Mouse (Mus musculus) intestine, embryonic 16.5 days (tissue): ENCODE measurements around the gene Gng3. TPM values are rescaled to one million over a fixed set of nuclear protein-coding genes. Genes with fewer than 3 reads are reported as not detected.

ENCODE experiments used
- ATAC-seq: fragments of 200-750 bp; cut with Nextera tagmentation; 2 replicates; pipeline ENCODE4 v1.8.0; 2017; ENCODE audit warnings: moderate TSS enrichment, moderate library complexity
- H3K27ac ChIP-seq: fragments of 300-500 bp; sonication (generic); 2 replicates; pipeline ENCODE4 v1.5.1; 2014; ENCODE audit warnings: mild to moderate bottlenecking, low read length
- H3K27me3 ChIP-seq: fragments of 300-500 bp; sonication (generic); replicated peaks from 2 replicates; pipeline ENCODE4 v1.6.1; 2014; ENCODE audit warnings: low read length, control low read depth, mixed read lengths; ENCODE audit not compliant: control insufficient read depth, insufficient read depth
- H3K36me3 ChIP-seq: fragments of 300-500 bp; sonication (generic); 2 replicates; pipeline ENCODE4 v1.6.1; 2014; ENCODE audit warnings: low read length, control low read depth; ENCODE audit not compliant: control insufficient read depth, insufficient read depth
- H3K4me1 ChIP-seq: fragments of 300-500 bp; sonication (generic); 2 replicates; pipeline ENCODE4 v1.6.1; 2014; ENCODE audit warnings: low read length, control low read depth, mixed read lengths; ENCODE audit not compliant: control insufficient read depth, insufficient read depth
- H3K4me2 ChIP-seq: fragments of 300-500 bp; sonication (generic); 2 replicates; pipeline ENCODE4 v1.6.1; 2014; ENCODE audit warnings: low read depth, low read length, control low read depth
- H3K4me3 ChIP-seq: fragments of 300-500 bp; sonication (generic); 2 replicates; pipeline ENCODE4 v1.5.1; 2014; ENCODE audit warnings: mild to moderate bottlenecking, low read length
- H3K9ac ChIP-seq: fragments of 300-500 bp; sonication (generic); 2 replicates; pipeline ENCODE4 v1.6.1; 2014; ENCODE audit warnings: low read depth, low read length
- H3K9me3 ChIP-seq: fragments of 300-500 bp; sonication (generic); 2 replicates; pipeline ENCODE4 v1.6.1; 2016; ENCODE audit warnings: low read length, control low read depth; ENCODE audit not compliant: control insufficient read depth
- WGBS: fragments of 180-500 bp; shearing (Covaris S2); extraction: QIAGEN DNeasy Blood & Tissue Kit; methylation state at CpG from one replicate; pipeline ENCODE4 v1.1.7; 2014; 5-methylcytosine and 5-hydroxymethylcytosine counted together
- microRNA-seq: library from miRNA; unstranded; fragments of <30 nt; microRNA quantifications from one replicate; pipeline ENCODE4, GENCODE M21; 2016
- polyA plus RNA-seq: library from polyadenylated mRNA; unstranded; fragments of >200 nt; fragmentation: Nextera tagmentation; extraction: Ambion mirVana; gene quantifications from 2 replicates; pipeline ENCODE4 v1.2.1, GENCODE M21; 2015

Gene Gng3
- polyA plus RNA-seq, 1 experiment from 2014 or later: 14.3 TPM

DNA sequence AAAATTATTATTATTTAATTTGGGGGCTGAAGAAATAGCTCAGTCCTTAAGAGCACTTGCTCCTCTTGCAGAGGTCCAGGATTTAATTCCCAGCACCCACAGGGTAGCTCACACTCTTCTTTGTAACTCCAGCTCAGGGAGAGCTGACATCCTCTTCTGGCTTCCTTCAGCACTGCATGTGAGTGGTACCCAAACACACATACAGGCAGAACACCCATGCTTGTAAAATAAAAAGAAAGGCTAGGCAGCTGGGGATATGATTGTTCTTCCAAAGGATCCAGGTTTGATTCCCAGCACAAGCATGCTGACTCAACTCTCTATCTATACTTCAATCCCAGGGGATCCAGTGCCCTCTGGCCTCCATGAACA, 40.1 kb downstream of the Gng3 start:
- Histone ChIP-seq H3K27ac (no peak overlapping the region), H3K27me3 (no peaks in the 10 kb centered on the region), H3K4me2 (peak overlapping the region; percentile 72; the same call in 1 of the 2 replicates), H3K36me3 (peaks cover 2% of the 10 kb centered on the region; the same call in 1 of the 2 replicates), H3K9ac (no peak overlapping the region; the same call in 1 of the 2 replicates), H3K9me3 (no peaks in the 10 kb centered on the region), H3K4me3 (peak overlapping the region; percentile 72; the same call in 1 of the 2 replicates), H3K4me1 (peaks cover 14% of the 10 kb centered on the region)
- ATAC-seq: no peak

DNA sequence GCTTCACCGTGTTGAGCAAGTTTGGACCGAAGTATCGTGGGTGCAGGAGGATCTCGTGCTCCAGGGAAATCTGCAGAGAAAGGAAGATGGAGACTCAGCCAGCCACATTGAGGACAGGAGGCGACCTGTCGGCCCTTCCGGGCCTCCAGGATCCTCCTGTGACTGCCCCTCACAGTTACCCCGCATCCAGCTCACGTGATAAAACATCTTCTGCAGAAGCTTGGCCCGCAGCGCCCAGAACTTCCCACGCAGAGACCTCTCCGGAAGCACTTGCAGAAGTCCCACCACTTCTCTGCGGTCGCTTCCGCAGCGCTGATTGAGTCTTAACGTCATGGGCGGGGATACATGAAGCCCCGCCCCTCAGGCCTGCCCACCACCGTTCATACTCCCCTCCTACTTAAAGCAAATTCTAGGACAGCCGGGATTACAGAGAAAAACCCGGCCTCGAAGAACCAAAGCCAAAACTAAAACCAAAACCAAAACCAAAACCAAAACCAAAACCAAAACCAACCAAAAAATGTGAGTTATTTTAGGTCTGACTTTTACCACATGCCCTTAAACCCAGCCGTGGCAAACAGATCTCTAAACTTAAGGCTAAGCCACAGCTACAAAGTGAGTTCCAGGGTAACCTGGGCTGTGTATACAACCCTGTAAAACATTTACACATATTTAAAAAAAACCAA, 40.6 kb downstream of the Gng3 start, which contains the start of gene Polr2g:
Gene Polr2g, minus strand, starts transcription at position 314 of the 683 bp plus-strand sequence.
- peak; percentile 79 for ATAC-seq
- WGBS: 1% methylated on average over 25 of the region's 25 CpGs

DNA sequence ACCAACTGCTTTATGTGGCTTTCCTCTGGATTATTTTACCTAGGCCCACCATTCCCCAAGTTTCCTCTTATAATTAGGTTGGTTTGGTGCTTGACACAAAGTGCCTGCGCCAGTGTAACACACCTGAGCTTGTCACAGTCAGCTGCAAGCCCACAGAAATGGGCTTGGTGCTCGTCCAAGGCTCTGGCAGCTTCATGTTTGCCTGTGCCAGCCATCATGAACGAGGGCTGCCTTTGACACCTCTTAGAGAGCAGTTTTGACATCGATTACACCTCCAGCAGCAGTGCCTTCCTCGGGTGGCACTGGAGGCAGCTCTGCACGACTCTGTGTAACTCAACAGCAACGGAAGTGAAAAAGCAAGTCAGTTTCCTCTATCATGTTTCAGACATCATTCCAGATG, 48.8 kb downstream of the Gng3 start:
- Histone ChIP-seq H3K27ac (no peak overlapping the region), H3K4me2 (no peak overlapping the region), H3K27me3 (no peaks in the 10 kb centered on the region), H3K9ac (no peak overlapping the region), H3K4me3 (no peak overlapping the region), H3K9me3 (no peaks in the 10 kb centered on the region), H3K36me3 (peaks cover 15% of the 10 kb centered on the region), H3K4me1 (peaks cover 3% of the 10 kb centered on the region; the same call in 1 of the 2 replicates)
- ATAC-seq: no peak
- 82% methylated on average over 7 of the region's 7 CpGs for WGBS

More for the DNA sequence above, 40.6 kb downstream of the Gng3 start, which contains the start of gene Polr2g:
- peaks cover 7% of the 10 kb centered on the region for H3K36me3 ChIP-seq
- H3K27me3 ChIP-seq: no peaks in the 10 kb centered on the region
- peak within 1 kb of the TSS; percentile 74 for H3K9ac ChIP-seq
- H3K4me1 ChIP-seq: peaks cover 14% of the 10 kb centered on the region
- peak within 1 kb of the TSS; percentile 58; the same call in 1 of the 2 replicates for H3K27ac ChIP-seq
- H3K9me3 ChIP-seq: no peaks in the 10 kb centered on the region
- H3K4me3 ChIP-seq: peak within 1 kb of the TSS; percentile 72
- H3K4me2 ChIP-seq: peak within 1 kb of the TSS; percentile 72

DNA sequence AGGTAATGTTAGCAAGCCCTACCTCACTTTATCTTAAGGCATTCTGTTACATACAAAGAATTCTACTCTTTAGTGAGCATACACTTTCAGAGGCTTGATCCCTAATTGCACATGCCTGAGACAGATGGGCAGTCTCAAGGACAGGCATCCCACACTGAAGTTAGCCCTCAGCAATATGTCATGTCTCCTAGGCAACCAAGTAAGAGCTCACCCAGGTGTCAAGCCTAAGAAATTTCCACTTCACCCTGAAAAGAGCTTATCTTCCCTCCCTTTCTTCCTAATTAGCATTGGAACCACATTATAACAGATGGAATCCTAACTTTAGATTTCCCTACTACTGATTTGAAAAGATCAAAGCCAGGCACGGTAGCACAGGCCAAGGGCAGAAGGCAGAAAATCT, 49.8 kb downstream of the Gng3 start:
- peaks cover 3% of the 10 kb centered on the region; the same call in 1 of the 2 replicates for H3K4me1 ChIP-seq
- no peak overlapping the region for H3K9ac ChIP-seq
- peaks cover 15% of the 10 kb centered on the region for H3K36me3 ChIP-seq
- ATAC-seq: no peak
- no peaks in the 10 kb centered on the region for H3K9me3 ChIP-seq
- no peak overlapping the region for H3K4me2 ChIP-seq
- H3K4me3 ChIP-seq: no peak overlapping the region
- no peaks in the 10 kb centered on the region for H3K27me3 ChIP-seq
- no peak overlapping the region for H3K27ac ChIP-seq
- 69% methylated on average over 1 of the region's 1 CpGs for WGBS

DNA sequence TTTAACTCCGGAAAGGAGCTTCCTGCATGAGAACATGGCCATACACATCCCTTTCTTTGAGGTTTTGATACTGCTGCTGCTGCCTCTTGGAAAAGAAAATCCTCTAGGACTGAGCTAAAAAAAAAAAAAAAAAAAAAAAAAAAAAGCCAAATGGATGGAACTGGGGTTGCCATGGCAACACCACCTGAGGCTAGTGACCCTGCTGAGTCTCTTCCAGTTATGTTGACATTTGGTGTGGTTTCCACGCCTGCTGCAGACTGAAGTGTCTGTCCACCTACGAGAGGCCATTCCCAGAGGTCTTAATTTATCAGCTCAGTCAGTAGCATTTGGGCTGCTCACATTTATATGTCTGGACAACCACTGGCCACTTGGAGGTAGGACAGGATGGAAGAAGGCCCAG, 50.5 kb downstream of the Gng3 start:
- whole genome bisulfite sequencing: 23% methylated on average over 3 of the region's 3 CpGs
- H3K27ac ChIP-seq: no peak overlapping the region
- ATAC-seq: no peak
- H3K27me3 ChIP-seq: no peaks in the 10 kb centered on the region
- H3K36me3 ChIP-seq: peaks cover 9% of the 10 kb centered on the region
- no peaks in the 10 kb centered on the region for H3K9me3 ChIP-seq
- H3K4me1 ChIP-seq: peaks cover 3% of the 10 kb centered on the region; the same call in 1 of the 2 replicates
- H3K4me2 ChIP-seq: no peak overlapping the region
- no peak overlapping the region for H3K4me3 ChIP-seq
- H3K9ac ChIP-seq: no peak overlapping the region

Small RNA genes within 50 kb of the gene (microRNA-seq; reads per million reads assigned to microRNA genes)
- gene Mir5136: not detected

Other genes with a start within 250 kb of the Gng3 start
- gene Slc22a8, start 247.9 kb downstream of the Gng3 start, polyA plus RNA-seq: 0.04 and 0.05 TPM in 2 replicates
- gene Slc22a6, start 221.2 kb downstream of the Gng3 start, polyA plus RNA-seq: not detected in 2 replicates
- 1.2 TPM in 2 replicates for gene Chrm1, start 175.4 kb downstream of the Gng3 start, polyA plus RNA-seq
- 211 and 225 TPM in 2 replicates for gene Slc3a2, start 115.8 kb downstream of the Gng3 start, polyA plus RNA-seq
- 78.1 and 88.7 TPM in 2 replicates for gene Wdr74, start 103.4 kb downstream of the Gng3 start, polyA plus RNA-seq
- gene 1700092M07Rik, start 98.5 kb downstream of the Gng3 start, polyA plus RNA-seq: 0.91 and 1.6 TPM in 2 replicates
- 120 and 124 TPM in 2 replicates for gene Stx5a, start 97.8 kb downstream of the Gng3 start, polyA plus RNA-seq
- gene Nxf1, start 82.1 kb downstream of the Gng3 start, polyA plus RNA-seq: 133 and 137 TPM in 2 replicates
- gene Tmem223, start 68.2 kb downstream of the Gng3 start, polyA plus RNA-seq: 161 and 164 TPM in 2 replicates
- gene Tmem179b, start 64.7 kb downstream of the Gng3 start, polyA plus RNA-seq: 110 and 120 TPM in 2 replicates
- gene Taf6l, start 52.8 kb downstream of the Gng3 start, polyA plus RNA-seq: 24.0 and 25.0 TPM in 2 replicates
- 130 and 138 TPM in 2 replicates for gene Polr2g, start 40.6 kb downstream of the Gng3 start, polyA plus RNA-seq
- gene Zbtb3, start 36.6 kb downstream of the Gng3 start, polyA plus RNA-seq: 3.6 and 4.1 TPM in 2 replicates
- 36.0 and 44.0 TPM in 2 replicates for gene Ttc9c, start 19.9 kb downstream of the Gng3 start, polyA plus RNA-seq
- 3.7 and 4.3 TPM in 2 replicates for gene Hnrnpul2, start 19.2 kb downstream of the Gng3 start, polyA plus RNA-seq
- gene AC129217.1, start 9.4 kb downstream of the Gng3 start, polyA plus RNA-seq: not detected in 2 replicates
- 48.5 and 49.7 TPM in 2 replicates for gene Bscl2, start 1.7 kb downstream of the Gng3 start, polyA plus RNA-seq
- 1.6 and 1.7 TPM in 2 replicates for gene Lrrn4cl, start 11.6 kb upstream of the Gng3 start, polyA plus RNA-seq
- gene Ubxn1, start 32.3 kb upstream of the Gng3 start, polyA plus RNA-seq: 158 and 170 TPM in 2 replicates
- gene Uqcc3, start 41.7 kb upstream of the Gng3 start, polyA plus RNA-seq: 60.7 and 61.2 TPM in 2 replicates
- gene Lbhd1, start 44.5 kb upstream of the Gng3 start, polyA plus RNA-seq: 60.7 and 74.8 TPM in 2 replicates
- gene Gm49403, start 44.7 kb upstream of the Gng3 start, polyA plus RNA-seq: not detected in 2 replicates
- gene 1810009A15Rik, start 49.7 kb upstream of the Gng3 start, polyA plus RNA-seq: 79.5 and 89.2 TPM in 2 replicates
- not detected in 2 replicates for gene Gm49416, start 49.7 kb upstream of the Gng3 start, polyA plus RNA-seq
- 39.2 and 40.9 TPM in 2 replicates for gene Ints5, start 53.8 kb upstream of the Gng3 start, polyA plus RNA-seq
- 95.7 and 100 TPM in 2 replicates for gene Ganab, start 58.9 kb upstream of the Gng3 start, polyA plus RNA-seq
- gene B3gat3, start 81.2 kb upstream of the Gng3 start, polyA plus RNA-seq: 44.0 and 45.4 TPM in 2 replicates
- gene Rom1, start 90.2 kb upstream of the Gng3 start, polyA plus RNA-seq: 3.1 and 3.3 TPM in 2 replicates
- 22.6 and 23.5 TPM in 2 replicates for gene Eml3, start 90.4 kb upstream of the Gng3 start, polyA plus RNA-seq
- 119 and 130 TPM in 2 replicates for gene Mta2, start 102.7 kb upstream of the Gng3 start, polyA plus RNA-seq
- 30.1 and 31.7 TPM in 2 replicates for gene Tut1, start 114.7 kb upstream of the Gng3 start, polyA plus RNA-seq
- gene Eef1g, start 127.8 kb upstream of the Gng3 start, polyA plus RNA-seq: 392 and 445 TPM in 2 replicates
- gene Ahnak, start 150.1 kb upstream of the Gng3 start, polyA plus RNA-seq: 16.5 and 20.8 TPM in 2 replicates
- not detected in 2 replicates for gene Scgb1a1, start 248.8 kb upstream of the Gng3 start, polyA plus RNA-seq